Mouse (Mus musculus): ENCODE data around the gene Acsm3. TPM values are rescaled to one million over a fixed set of nuclear protein-coding genes. Genes with fewer than 3 reads are reported as not detected.

The Acsm3 gene
- polyA plus RNA-seq, 1 experiment: 0.02 TPM

GRCm38 (mm10) chr7:119835996-119836777 is 75.5 kb downstream of the Acsm3 start:
- Histone ChIP-seq H3K27me3 (ENCODE audit: control insufficient read depth, insufficient read depth, insufficient read length) (no peaks in the 10 kb centered on the region), H3K79me3 (ENCODE audit: low read depth) (no peaks in the 10 kb centered on the region), H3K36me3 (ENCODE audit: control insufficient read depth, insufficient read depth) (no peaks in the 10 kb centered on the region), H3K4me3 (ENCODE audit: insufficient read depth, poor library complexity, severe bottlenecking) (no peak overlapping the region), H3K79me2 (ENCODE audit: control insufficient read depth, insufficient read depth) (no peaks in the 10 kb centered on the region), H3ac (ENCODE audit: control insufficient read depth, insufficient read length, low read depth) (no peak overlapping the region)
- TF ChIP-seq MAX (IDR thresholded peaks at IDR 0.05) (no peak), FOSL1 (IDR thresholded peaks at IDR 0.05; ENCODE audit: insufficient read depth, low read length, poor library complexity, severe bottlenecking) (no peak), MYOG (IDR thresholded peaks at IDR 0.05; ENCODE audit: control insufficient read depth, extremely low read depth, insufficient read length) (no peak), CEBPB (IDR thresholded peaks at IDR 0.05; ENCODE audit: low read depth) (no peak), CTCF (IDR thresholded peaks at IDR 0.05; ENCODE audit: control insufficient read depth, insufficient read depth, insufficient read length) (no peak), MYOD1 (IDR thresholded peaks at IDR 0.05; ENCODE audit: control insufficient read depth, insufficient read length, low read depth) (no peak), USF1 (IDR thresholded peaks at IDR 0.05; ENCODE audit: low read depth) (no peak)

Other genes starting within 250 kb of the Acsm3 start
- not detected for gene Acsm5, start 241.5 kb upstream of the Acsm3 start, polyA plus RNA-seq (2012; fragmentation: generic; extraction: Trizol)
- gene Pdilt, start 237.4 kb upstream of the Acsm3 start, polyA plus RNA-seq (2012; fragmentation: generic; extraction: Trizol): not detected
- not detected for gene Acsm2, start 206.6 kb upstream of the Acsm3 start, polyA plus RNA-seq (2012; fragmentation: generic; extraction: Trizol)
- not detected for gene Acsm1, start 153.9 kb upstream of the Acsm3 start, polyA plus RNA-seq (2012; fragmentation: generic; extraction: Trizol)
- not detected for gene Acsm4, start 70.9 kb upstream of the Acsm3 start, polyA plus RNA-seq (2012; fragmentation: generic; extraction: Trizol)
- gene Thumpd1, start 40.1 kb upstream of the Acsm3 start, polyA plus RNA-seq (2012; fragmentation: generic; extraction: Trizol): 20.2 TPM
- 3.5 TPM for gene Rexo5, start 33.1 kb downstream of the Acsm3 start, polyA plus RNA-seq (2012; fragmentation: generic; extraction: Trizol)
- gene Eri2, start 33.1 kb downstream of the Acsm3 start, polyA plus RNA-seq (2012; fragmentation: generic; extraction: Trizol): 3.3 TPM
- 2.2 TPM for gene Lyrm1, start 134.9 kb downstream of the Acsm3 start, polyA plus RNA-seq (2012; fragmentation: generic; extraction: Trizol)
- gene Dcun1d3, start 135.4 kb downstream of the Acsm3 start, polyA plus RNA-seq (2012; fragmentation: generic; extraction: Trizol): 4.9 TPM